Mouse (Mus musculus) intestine, embryonic 15.5 days (tissue): ENCODE data around the gene Zfp747. TPM values are rescaled to one million over a fixed set of nuclear protein-coding genes. Genes with fewer than 3 reads are reported as not detected.

Experiments
- polyA plus RNA-seq: library from polyadenylated mRNA; unstranded; fragments of >200 nt; fragmentation: Nextera tagmentation; extraction: Ambion mirVana; gene quantifications from 2 replicates; pipeline ENCODE4 v1.2.1, GENCODE M21; 2015

Gene Zfp747
- polyA plus RNA-seq, 1 experiment from 2014 or later: 10.5 TPM

Other genes starting within 250 kb of the Zfp747 start
- gene Spn, start 238.2 kb downstream of the Zfp747 start, polyA plus RNA-seq: 0.18 and 0.36 TPM in 2 replicates
- gene Cd2bp2, start 180.0 kb downstream of the Zfp747 start, polyA plus RNA-seq: 43.4 and 46.7 TPM in 2 replicates
- gene Tbc1d10b, start 167.6 kb downstream of the Zfp747 start, polyA plus RNA-seq: 23.2 and 23.6 TPM in 2 replicates
- gene Mylpf, start 167.2 kb downstream of the Zfp747 start, polyA plus RNA-seq: 15.4 and 21.1 TPM in 2 replicates
- gene Zfp553, start 143.0 kb downstream of the Zfp747 start, polyA plus RNA-seq: 24.7 and 27.5 TPM in 2 replicates
- gene Sept1, start 142.9 kb downstream of the Zfp747 start, polyA plus RNA-seq: 13.8 and 16.0 TPM in 2 replicates
- gene Zfp771, start 131.8 kb downstream of the Zfp747 start, polyA plus RNA-seq: 41.0 and 44.5 TPM in 2 replicates
- 216 and 219 TPM in 2 replicates for gene Dctpp1, start 115.3 kb downstream of the Zfp747 start, polyA plus RNA-seq
- 205 and 233 TPM in 2 replicates for gene Sephs2, start 102.0 kb downstream of the Zfp747 start, polyA plus RNA-seq
- gene Itgal, start 79.8 kb downstream of the Zfp747 start, polyA plus RNA-seq: 2.0 and 2.5 TPM in 2 replicates
- 18.9 and 19.9 TPM in 2 replicates for gene Zfp768, start 30.5 kb downstream of the Zfp747 start, polyA plus RNA-seq
- gene 9130019O22Rik, start 11.1 kb upstream of the Zfp747 start, polyA plus RNA-seq: 6.3 TPM in 2 replicates
- gene E430018J23Rik, start 17.6 kb upstream of the Zfp747 start, polyA plus RNA-seq: 8.0 and 9.3 TPM in 2 replicates
- 7.5 and 8.3 TPM in 2 replicates for gene Zfp764, start 30.8 kb upstream of the Zfp747 start, polyA plus RNA-seq
- gene Zfp688, start 46.0 kb upstream of the Zfp747 start, polyA plus RNA-seq: 22.6 and 24.8 TPM in 2 replicates
- 5.6 and 5.9 TPM in 2 replicates for gene Zfp689, start 73.1 kb upstream of the Zfp747 start, polyA plus RNA-seq
- gene Prr14, start 83.6 kb upstream of the Zfp747 start, polyA plus RNA-seq: 36.0 and 37.4 TPM in 2 replicates
- gene Fbrs, start 103.1 kb upstream of the Zfp747 start, polyA plus RNA-seq: 8.9 and 9.2 TPM in 2 replicates
- 37.6 and 37.9 TPM in 2 replicates for gene Srcap, start 135.9 kb upstream of the Zfp747 start, polyA plus RNA-seq
- gene Gm42715, start 143.5 kb upstream of the Zfp747 start, polyA plus RNA-seq: 11.5 and 12.3 TPM in 2 replicates
- gene Tmem265, start 185.3 kb upstream of the Zfp747 start, polyA plus RNA-seq: 5.5 and 5.6 TPM in 2 replicates
- gene Phkg2, start 197.3 kb upstream of the Zfp747 start, polyA plus RNA-seq: 34.3 TPM in 2 replicates
- 4.1 and 4.9 TPM in 2 replicates for gene Ccdc189, start 212.5 kb upstream of the Zfp747 start, polyA plus RNA-seq
- 37.4 and 37.7 TPM in 2 replicates for gene Rnf40, start 212.7 kb upstream of the Zfp747 start, polyA plus RNA-seq
- 8.8 and 9.4 TPM in 2 replicates for gene Zfp629, start 239.7 kb upstream of the Zfp747 start, polyA plus RNA-seq